Mouse (Mus musculus): ENCODE data around the gene Wipf3. TPM values are rescaled to one million over a fixed set of nuclear protein-coding genes. Genes with fewer than 3 reads are reported as not detected.

Wipf3 gene
- total RNA-seq, 2 experiments from 2014 or later: not detected

DNA sequence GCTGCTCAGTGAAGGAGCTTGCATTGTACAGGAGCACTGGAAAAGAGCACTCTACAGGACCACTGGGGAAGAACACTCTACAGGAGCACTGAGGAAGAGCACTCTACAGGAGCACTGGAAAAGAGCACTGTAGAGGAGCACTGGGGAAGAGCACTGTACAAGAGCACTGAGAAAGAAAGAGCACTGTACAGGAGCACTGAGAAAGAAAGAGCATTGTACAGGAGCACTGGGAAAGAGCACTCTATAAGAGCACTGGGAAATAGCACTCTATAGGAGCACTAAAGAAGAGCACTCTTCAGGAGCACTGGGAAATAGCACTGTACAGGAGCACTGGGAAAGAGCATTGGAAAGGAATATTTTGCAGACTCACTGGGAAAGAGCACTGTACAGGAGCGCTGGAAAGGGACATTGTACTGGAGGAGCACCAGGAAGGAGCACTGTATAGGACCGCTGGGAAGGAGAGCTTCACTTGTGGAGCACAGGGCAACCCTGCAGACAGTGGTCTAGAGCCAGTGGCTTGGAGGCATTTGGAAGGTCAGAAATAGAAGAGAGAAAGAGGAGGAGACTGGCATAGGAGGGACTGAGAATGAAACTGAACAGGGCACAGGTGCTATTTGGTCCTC, 87.2 kb downstream of the Wipf3 start:
- ATAC-seq (replicated peaks; ENCODE audit: poor library complexity, severe bottlenecking): no peak

- ATAC-seq (replicated peaks; ENCODE audit: poor library complexity, severe bottlenecking): no peak
Observed at GRCm38 (mm10) chr6:54518758-54519157, 89.4 kb downstream of the Wipf3 start.

DNA sequence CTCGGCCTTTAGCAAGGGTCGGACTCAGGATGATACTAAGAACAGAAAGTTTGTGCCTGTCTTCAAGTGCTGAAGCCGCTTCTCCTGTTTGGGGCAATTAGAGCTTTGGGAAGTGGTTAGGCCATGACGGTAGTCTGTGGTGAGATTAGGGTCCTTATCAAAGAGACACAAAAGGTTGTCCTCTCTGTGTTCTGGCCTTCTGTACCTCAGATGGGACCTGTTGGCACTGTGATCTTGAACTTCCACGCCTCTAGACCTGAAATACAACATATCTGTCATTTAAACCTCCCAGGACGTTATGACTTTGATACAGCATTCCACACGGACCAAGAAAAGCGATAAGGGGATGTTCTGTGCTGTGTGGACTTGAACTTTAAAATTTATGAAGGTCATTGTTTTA, 99.3 kb downstream of the Wipf3 start:
- ATAC-seq (replicated peaks; ENCODE audit: poor library complexity, severe bottlenecking): no peak

- ATAC-seq (replicated peaks; ENCODE audit: poor library complexity, severe bottlenecking): no peak
Observed at GRCm38 (mm10) chr6:54530182-54530581, 100.8 kb downstream of the Wipf3 start.

DNA sequence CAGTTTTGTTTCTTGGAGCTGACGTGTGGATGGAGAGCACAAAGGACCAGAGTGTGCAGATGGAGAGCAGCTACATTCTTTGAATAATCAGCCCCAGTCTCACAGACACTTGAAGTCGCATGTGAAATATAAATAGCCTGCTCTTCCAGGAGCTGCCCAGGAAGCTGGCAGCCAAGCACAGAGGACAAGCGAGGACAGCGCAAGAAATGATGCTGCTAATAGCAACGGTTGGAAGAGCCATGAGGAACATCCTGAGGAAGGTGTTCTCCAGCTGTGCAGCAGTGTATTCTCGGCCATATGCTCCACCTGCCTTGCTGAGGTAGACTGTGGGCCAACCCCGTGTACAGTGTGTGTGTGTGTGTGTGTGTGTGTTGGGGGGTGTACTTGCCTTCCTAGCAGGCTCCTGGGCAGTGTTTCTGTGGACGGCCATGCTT, 101.7 kb downstream of the Wipf3 start:
- ATAC-seq (replicated peaks; ENCODE audit: poor library complexity, severe bottlenecking): no peak

- peak; percentile 61 for ATAC-seq (replicated peaks; ENCODE audit: poor library complexity, severe bottlenecking)
Observed at GRCm38 (mm10) chr6:54535485-54535884, 106.1 kb downstream of the Wipf3 start.

- no peak for ATAC-seq (replicated peaks; ENCODE audit: poor library complexity, severe bottlenecking)
Observed at GRCm38 (mm10) chr6:54537053-54537452, 107.7 kb downstream of the Wipf3 start.

- no peak for ATAC-seq (replicated peaks; ENCODE audit: poor library complexity, severe bottlenecking)
Observed at GRCm38 (mm10) chr6:54538773-54539173, 109.4 kb downstream of the Wipf3 start.

- ATAC-seq (replicated peaks; ENCODE audit: poor library complexity, severe bottlenecking): no peak
Observed at GRCm38 (mm10) chr6:54539396-54539795, 110.0 kb downstream of the Wipf3 start.

DNA sequence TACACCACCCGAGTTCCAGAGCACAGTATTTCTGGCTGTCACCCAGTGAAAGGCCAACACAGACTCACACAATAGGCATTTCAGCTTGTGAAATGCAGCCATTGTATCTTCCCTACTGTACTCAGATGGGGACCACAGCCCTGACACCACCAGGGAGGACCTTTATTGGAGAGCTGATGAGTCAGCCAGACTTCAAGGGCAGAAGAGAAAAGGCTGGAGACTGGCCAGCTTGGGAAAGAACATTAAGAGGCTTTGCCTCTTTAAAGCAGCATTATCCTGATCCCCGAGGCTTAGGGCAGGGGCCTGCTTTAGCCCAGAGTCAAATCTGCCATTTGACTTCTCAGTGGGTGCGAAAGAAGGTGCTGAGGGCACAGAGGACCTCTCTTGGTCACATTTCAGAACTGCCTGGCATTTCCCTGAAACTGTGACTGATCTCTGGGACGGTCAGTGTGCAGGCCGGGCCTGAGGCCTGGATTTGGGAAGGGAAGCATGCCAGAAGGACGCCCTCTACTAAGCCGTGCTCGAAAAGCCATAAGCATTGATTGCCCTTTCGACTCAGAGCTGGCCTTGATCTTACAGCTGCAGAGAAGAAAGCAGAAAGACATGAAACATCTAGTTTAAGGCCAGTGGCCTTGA, 111.0 kb downstream of the Wipf3 start:
- no peak for ATAC-seq (replicated peaks; ENCODE audit: poor library complexity, severe bottlenecking)

DNA sequence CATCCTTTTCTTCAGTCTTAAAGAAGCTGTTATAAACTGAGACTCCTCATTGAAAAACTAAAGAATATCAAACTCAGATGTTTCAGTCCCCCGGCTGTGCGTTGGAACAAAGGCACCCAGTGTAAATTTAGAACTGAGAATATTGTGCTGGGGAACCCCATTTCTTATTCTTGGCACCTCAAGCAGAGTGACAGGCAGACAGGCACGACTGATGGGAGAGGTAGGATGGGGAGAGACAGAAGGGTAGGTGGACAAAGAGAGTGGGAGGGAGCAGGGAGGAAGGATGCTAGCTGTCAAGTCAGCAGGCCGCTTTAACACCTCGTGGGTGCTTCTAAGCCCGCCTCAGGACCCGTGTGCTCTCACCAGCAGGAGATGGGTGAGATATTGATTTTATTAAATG, 113.4 kb downstream of the Wipf3 start:
- no peak for ATAC-seq (replicated peaks; ENCODE audit: poor library complexity, severe bottlenecking)

- no peak for ATAC-seq (replicated peaks; ENCODE audit: poor library complexity, severe bottlenecking)
Observed at GRCm38 (mm10) chr6:54543646-54544045, 114.2 kb downstream of the Wipf3 start.

- ATAC-seq (replicated peaks; ENCODE audit: poor library complexity, severe bottlenecking): no peak
Observed at GRCm38 (mm10) chr6:54548314-54549019, 119.1 kb downstream of the Wipf3 start.

GRCm38 (mm10) chr6:54549311-54549710, 119.9 kb downstream of the Wipf3 start:
- ATAC-seq (replicated peaks; ENCODE audit: poor library complexity, severe bottlenecking): no peak

DNA sequence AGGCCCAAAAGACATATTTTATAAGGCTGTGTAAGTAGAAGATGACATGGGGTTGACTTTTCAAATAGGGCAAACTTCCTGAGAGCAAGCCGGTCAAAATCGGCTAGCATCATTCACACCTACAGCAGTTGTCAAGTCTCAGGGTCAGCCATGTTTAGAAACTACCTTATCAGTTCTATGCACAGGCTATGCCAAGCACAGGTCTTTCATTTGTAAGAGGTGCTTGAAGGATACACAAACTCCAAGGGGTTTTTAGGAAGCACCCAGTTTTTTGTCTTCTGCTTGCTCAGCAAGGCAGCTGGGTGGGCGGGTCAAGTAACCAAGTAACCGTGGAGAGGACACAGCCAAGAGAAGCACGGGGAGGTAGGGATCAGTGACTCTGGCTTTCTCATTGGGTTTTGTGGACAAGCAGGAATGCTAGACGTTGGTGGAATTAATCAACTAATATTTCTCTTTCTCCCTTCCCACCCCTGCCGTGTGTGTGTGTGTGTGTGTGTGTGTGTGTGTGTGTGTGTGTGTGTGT, 121.5 kb downstream of the Wipf3 start:
- ATAC-seq (replicated peaks; ENCODE audit: poor library complexity, severe bottlenecking): no peak

GRCm38 (mm10) chr6:54552721-54553413, 123.5 kb downstream of the Wipf3 start:
- ATAC-seq (replicated peaks; ENCODE audit: poor library complexity, severe bottlenecking): no peak

Other genes starting within 250 kb of the Wipf3 start
- gene Prr15, start 103.8 kb upstream of the Wipf3 start, total RNA-seq (2014; fragmentation: Nextera tagmentation): not detected in 2 replicates
- gene Prr15, start 103.8 kb upstream of the Wipf3 start, total RNA-seq (2017): 0.26 and 0.77 TPM in 2 replicates
- not detected in 2 replicates for gene Scrn1, start 136.9 kb downstream of the Wipf3 start, total RNA-seq (2014; fragmentation: Nextera tagmentation)
- gene Scrn1, start 136.9 kb downstream of the Wipf3 start, total RNA-seq (2017): not detected in 2 replicates
- gene Plekha8, start 165.5 kb downstream of the Wipf3 start, total RNA-seq (2014; fragmentation: Nextera tagmentation): 2.7 and 4.6 TPM in 2 replicates
- gene Plekha8, start 165.5 kb downstream of the Wipf3 start, total RNA-seq (2017): 2.2 and 3.1 TPM in 2 replicates
- not detected in 2 replicates for gene Fkbp14, start 167.7 kb downstream of the Wipf3 start, total RNA-seq (2014; fragmentation: Nextera tagmentation)
- gene Fkbp14, start 167.7 kb downstream of the Wipf3 start, total RNA-seq (2017): not detected in 2 replicates